19 mouse cellular contexts compared by ENCODE assay signal in genomic region chr6:53909986-53910385, GRCm38 (mm10).
DNase-seq lines count a peak whose midpoint lies in the region; ATAC-seq lines count a peak whose summit lies in the region.
"Had no signal": no experiment of that assay in that cellular context is flagged by ENCODE, and none has a peak within 500 bp of the region (broad histone marks: within the 10 kb centered on the region; RNA-seq: fewer than 3 reads in every experiment).

No protein-coding gene starts in this region.

- ATAC-seq in kidney, embryonic 15.5 days (replicated peaks; ENCODE audit: low FRiP score), result no peak
- ATAC-seq: activated CD4-positive, CD25-positive, alpha-beta regulatory T cell, adult 4 months; forebrain, embryonic 13.5 days; forebrain, postnatal 0 days; hindbrain, embryonic 16.5 days; Patski had no signal

- H3K4me3 ChIP-seq in heart, embryonic 10.5 days, result no peak overlapping the region
- H3K4me3 ChIP-seq in kidney, embryonic 15.5 days (replicated peaks), result no peak overlapping the region
- H3K4me3 ChIP-seq: embryonic facial prominence, embryonic 10.5 days; forebrain, embryonic 13.5 days had no signal

- H3K36me3 ChIP-seq in heart, embryonic 10.5 days, result no peaks in the 10 kb centered on the region
- no peaks in the 10 kb centered on the region for H3K36me3 ChIP-seq in kidney, embryonic 15.5 days
- H3K36me3 ChIP-seq: embryonic facial prominence, embryonic 10.5 days had no signal

- no peak overlapping the region for H3K4me2 ChIP-seq in kidney, embryonic 15.5 days
- H3K4me2 ChIP-seq: forebrain, embryonic 13.5 days had no signal

- peaks cover 38% of the 10 kb centered on the region for H3K4me1 ChIP-seq in heart, embryonic 10.5 days
- peaks cover 81% of the 10 kb centered on the region for H3K4me1 ChIP-seq in kidney, embryonic 15.5 days

- no peaks in the 10 kb centered on the region for H3K27me3 ChIP-seq in heart, embryonic 10.5 days (ENCODE audit: insufficient read depth, poor library complexity, severe bottlenecking)
- no peaks in the 10 kb centered on the region for H3K27me3 ChIP-seq in kidney, embryonic 15.5 days
- H3K27me3 ChIP-seq: CH12.LX; forebrain, embryonic 13.5 days; Patski had no signal

- H3K9ac ChIP-seq in kidney, embryonic 15.5 days, result no peak overlapping the region
- H3K9ac ChIP-seq: forebrain, embryonic 13.5 days; forebrain, postnatal 0 days had no signal

- no peak for DNase-seq in heart, embryonic 10.5 days (ENCODE audit: low spot score)
- no peak for DNase-seq in heart, postnatal 4 days
- DNase-seq in kidney, postnatal 25 days, result no peak
- peak; percentile 40 for DNase-seq in embryo, embryonic 11 days
- DNase-seq in retina, embryonic 14.5 days (ENCODE audit: low spot score), result peak; percentile 23
- no peak for DNase-seq in cerebellum, postnatal 36 days
- DNase-seq: adrenal gland, postnatal 14 days; cerebellum, adult 11-12 months; cerebellum, adult 9-10 months; forebrain, postnatal 0 days; gastrocnemius, postnatal 14 days; heart, postnatal 10 days had no signal

- 16% methylated on average over 3 of the region's 3 CpGs for WGBS in heart, embryonic 10.5 days
- WGBS in kidney, embryonic 15.5 days, result 25% methylated on average over 3 of the region's 3 CpGs

- H3K27ac ChIP-seq in heart, embryonic 10.5 days, result 0 out of 2 replicates have a peak overlapping the region, but pooled peaks have one; percentile 6
- peak overlapping the region; percentile 34 for H3K27ac ChIP-seq in kidney, embryonic 15.5 days
- H3K27ac ChIP-seq: forebrain, embryonic 13.5 days had no signal

- no peaks in the 10 kb centered on the region for H3K9me3 ChIP-seq in heart, embryonic 10.5 days
- H3K9me3 ChIP-seq in kidney, embryonic 15.5 days (replicated peaks), result no peaks in the 10 kb centered on the region
- H3K9me3 ChIP-seq: embryonic facial prominence, embryonic 10.5 days; forebrain, embryonic 13.5 days had no signal

Comparison
In these comparisons a context has a peak if more than half of its experiments do, and no peak if none do; other contexts are left out.
1. DNase-seq: peak in embryo, embryonic 11 days (single experiment) and retina, embryonic 14.5 days (single experiment); none in heart, embryonic 10.5 days (single experiment), heart, postnatal 4 days (single experiment), kidney, postnatal 25 days (0 of 2) and cerebellum, postnatal 36 days (0 of 2).